Mouse (Mus musculus): Measurements from ENCODE around the gene Snrnp25.

The Snrnp25 gene

DNA sequence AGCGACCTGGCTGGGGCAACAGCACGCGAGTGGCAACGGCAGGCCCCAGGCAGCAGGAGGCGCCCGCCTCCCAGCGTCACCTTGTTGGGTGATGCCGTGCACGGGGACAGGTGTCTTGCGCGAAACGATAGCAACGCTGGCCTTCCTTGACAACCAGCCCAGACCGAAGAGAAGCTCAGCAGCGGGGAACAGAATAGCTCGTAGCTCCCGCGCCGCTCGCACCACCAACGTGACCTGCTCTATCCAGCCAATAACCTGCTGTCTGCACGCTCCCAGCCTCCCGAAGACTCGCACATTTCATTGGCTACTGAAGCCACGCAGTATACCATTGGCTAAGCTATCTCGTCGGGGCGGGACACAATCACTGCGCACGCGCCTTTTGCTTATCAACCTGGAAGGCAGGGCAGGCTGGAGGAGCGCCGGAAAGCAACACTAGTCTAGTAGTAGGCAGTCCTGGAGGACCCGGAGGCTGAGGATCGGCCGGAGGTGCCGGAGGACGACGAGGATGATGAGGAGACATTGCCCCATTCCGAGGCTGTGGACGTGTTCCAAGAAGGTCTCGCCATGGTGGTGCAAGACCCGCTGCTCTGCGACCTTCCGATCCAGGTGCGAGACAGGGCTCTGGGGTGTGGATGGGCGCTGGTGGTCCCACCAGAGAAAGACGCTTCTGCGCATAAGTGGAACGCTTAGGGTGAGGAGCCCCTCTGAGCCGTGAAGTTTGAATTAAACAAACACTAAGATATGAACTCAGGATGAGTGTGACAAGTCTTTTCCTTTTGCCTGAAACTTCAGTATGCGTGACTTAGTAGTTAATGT lies at the start of gene Snrnp25:
TSS of gene Snrnp25 (plus strand) at position 358 of the 816 bp plus-strand sequence.
- DNase-seq (ENCODE audit: low spot score) = peak; percentile 100

DNA sequence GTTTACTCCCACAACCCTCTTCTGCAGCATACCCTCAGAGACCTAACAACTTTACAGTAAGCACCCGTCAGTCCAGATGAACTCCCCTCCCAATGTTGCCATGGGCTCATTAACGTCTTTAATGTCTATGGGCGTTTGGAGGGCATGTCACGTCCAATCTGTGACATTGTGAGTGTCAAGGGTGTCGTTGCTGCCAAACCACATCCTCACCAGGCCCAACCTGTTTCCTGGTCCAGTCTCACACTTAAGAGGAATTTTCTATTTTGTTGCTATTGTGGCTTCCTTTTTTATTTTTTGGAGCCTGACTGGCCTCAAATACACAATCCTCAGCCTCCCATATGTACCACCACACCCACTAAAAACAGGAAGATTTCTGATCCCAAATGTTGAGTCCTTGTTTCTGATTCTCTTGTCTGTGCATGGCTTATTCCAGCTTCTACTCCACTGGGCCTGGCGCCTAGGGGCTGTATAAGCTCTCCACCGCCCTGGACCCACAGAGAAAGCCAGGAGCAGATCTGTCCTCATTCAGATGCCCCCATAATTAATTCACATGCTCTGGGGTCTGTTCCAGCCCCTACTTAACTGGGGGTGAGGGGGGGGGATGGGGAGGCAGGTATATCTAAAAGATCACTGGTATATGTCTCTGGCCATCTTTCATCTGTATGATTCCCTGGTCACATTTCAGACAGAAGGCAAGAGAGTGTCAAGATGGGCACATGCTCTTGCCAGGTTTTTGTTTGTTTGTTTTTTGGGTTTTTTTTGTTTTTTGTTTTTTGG lies 48.2 kb upstream of the Snrnp25 start:
- DNase-seq (ENCODE audit: low spot score) = no peak

DNA sequence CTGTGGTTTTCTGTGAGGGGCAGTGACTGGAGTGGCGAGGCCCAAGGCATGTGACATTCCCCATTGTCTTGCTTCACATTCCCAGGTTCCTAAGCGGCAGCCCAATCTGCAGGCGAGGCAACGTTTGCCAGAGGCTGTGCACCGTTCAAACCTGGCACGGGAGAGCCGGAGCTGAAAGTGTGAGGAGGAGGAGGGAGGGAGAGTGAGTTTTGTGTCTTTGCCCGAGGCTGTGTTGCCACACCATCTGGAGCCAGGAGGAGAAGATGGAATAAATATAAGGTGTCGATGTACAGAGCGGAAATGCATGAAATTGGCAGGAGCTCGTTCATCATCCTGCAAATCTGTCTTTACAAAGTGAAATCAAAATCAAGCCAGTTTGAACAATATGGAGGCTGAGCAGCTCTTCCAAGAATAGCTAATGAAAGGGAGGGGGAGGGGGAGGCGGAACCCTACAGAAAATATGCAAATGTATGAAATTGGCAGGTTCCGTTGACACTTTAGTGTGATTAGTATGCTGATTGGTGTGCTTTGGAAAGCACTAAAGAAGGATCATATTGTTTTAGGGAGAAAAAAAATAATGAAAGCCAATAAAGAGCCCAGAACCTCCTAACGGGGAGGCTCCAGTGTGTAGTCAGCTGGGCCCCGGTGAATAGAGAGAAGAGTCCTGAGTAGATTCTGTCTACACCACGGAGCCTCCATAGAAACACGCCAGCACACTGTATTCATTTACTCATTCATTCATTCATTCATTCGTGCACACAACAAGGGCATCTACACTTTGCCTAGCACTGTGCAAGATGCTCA lies 47.2 kb upstream of the Snrnp25 start:
- no peak for DNase-seq (ENCODE audit: low spot score)

DNA sequence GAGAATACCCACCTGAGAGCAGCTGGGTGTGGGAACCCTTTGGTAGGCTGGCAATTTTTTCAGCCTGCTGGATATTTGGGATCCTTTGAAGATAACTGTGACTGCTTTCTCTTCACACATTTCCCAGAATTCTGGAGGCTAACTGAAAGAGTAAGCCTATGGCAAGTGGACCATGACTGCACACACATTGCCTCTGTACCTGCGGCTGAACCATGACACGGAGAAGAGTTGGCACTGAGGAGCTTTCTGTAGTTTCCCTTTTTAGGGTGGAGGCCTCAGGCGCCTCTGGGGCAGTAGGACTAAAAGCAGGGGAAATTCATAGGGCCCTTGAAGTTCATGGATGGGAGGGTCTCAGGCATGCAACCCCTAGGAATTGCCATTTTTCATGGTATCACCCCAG lies 46.0 kb upstream of the Snrnp25 start:
- DNase-seq (ENCODE audit: low spot score) = no peak

DNA sequence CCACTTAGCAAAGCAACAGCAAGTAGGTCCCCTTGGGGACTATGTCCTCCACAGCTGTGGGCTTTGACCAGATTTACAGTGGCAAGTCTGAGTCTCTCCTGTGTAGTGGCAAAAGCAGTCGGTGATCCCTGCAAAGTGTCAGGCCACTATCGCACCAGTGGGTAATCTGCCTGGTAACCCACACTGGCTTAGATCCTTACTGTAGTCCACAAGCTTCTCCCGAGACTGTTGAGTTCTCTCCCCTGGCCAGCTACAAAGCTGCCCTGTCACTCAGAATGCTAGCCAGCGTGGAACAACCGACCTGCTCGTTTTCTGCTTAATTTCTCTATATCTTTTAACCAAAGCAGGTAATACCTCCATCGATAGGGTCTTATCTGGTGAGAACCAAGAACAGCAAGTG lies 44.9 kb upstream of the Snrnp25 start:
- DNase-seq (ENCODE audit: low spot score) = no peak

DNA sequence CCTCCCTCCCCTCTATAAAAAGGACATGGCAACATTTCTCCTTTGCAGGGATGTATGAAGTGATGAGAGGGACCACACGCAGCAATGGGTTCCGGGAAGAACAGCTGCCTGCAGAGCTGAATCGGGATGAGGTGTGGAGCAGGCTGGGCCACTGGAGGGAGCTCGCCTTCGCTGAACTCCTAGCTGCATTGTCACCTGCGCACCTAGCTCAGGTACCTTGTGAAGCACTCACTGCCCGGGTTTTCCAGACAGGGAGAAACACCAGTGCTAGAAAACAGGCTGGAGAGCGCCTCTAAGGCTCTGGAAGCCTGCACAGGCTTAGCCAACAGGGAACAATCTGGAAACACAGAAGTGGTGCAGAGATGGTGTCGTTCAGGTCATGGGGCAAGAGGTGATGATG lies 43.7 kb upstream of the Snrnp25 start:
- no peak for DNase-seq (ENCODE audit: low spot score)

DNA sequence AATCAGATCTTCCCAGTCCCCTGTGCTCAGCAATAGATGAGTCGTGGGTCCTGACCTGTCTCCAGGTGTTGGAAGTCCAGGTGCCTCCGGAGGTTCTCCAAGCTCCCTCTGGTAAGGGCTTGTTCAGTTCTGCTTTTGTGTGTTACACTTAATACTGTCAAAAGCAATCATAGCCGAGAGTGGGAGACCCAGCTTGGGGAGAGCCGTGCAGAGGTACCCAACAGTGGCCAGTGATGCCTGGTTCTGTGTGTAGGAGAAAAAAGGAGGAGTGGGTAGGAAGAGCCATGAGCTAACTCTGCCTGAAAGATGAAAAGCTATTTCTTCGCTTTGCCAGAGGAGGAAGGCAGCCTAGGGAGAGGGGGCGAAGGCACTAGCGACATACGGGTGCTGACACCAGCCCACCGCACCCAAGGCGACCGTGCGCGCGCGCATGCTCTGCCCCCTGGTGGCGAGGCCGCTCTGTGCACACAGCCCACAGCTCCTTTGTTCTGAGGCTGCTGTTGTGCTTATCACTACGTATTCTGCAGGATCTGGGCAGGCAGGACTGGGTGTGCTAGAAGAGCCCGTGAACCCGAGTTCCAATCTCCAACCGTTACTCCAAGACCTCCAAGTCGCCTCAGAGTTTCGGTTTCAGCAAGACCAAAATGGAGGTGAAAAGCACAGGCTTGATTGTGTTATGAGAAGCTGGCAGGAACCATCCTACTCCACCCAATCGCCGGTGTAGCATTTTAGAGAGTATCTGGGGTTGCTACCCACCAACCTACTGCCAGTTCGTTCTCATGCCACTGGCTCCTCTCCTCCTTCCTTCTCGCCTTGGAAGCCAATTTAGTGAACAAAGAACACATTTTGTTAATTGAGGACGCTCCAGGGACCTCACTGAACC lies 43.1 kb upstream of the Snrnp25 start:
- peak; percentile 85 for DNase-seq (ENCODE audit: low spot score)

DNA sequence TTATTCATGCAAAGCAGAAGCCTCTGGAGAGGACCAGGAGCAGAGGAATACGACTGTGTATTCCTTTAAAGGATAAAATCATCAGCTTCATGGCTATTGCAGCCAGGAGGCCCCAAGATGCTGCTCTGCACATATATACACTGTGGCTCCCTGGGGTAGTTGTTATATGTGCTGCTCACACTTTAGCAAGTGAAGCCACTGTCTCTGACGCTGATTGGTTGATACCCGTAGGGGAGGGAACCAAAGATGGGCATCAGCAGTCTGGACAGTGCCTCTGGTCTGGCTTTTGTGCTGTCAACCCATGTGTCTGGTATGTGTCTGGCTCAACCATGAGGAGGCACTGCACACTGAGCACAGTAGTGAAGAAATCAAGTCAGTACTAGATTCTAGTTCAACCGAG lies 38.5 kb upstream of the Snrnp25 start:
- DNase-seq (ENCODE audit: low spot score) = no peak

DNA sequence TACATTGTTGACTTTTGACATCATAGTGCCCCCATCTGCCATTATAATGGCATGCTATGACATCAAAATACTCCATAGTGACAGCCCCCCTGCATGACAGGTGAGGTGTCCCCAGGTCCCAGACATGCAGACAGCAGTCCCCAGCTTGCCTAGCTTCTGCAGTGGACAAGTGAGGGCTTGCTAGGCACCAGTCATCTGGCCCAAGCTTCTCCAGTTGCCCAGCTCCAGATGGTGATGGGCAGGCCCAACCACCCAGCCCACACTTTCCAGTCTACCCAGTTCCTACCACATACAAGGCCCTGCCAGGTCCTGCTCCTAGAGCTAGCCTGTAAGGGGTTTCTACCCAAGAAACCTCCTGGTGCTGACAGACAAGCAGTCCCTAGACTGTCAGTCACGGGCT lies 26.7 kb upstream of the Snrnp25 start:
- DNase-seq (ENCODE audit: low spot score) = peak; percentile 24

DNA sequence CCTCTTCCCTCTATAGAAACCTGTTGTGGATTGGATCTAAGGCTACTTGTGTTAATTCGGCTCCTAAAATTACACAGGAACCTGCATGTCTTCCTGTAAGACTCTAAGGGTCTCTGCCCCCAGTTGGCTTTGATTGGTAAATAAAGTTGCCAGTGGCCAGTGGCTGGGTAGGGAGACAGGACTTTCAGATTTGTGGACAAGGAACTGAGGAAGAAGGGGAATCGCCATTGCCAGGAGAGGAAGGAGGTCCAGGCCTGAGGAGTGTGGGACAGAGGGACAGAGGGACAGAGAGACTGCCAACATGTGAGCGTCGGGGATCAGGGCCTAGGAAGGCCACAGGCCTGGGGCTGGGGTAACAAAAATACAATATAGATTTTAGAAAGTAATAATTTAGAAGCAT lies 24.0 kb upstream of the Snrnp25 start:
- no peak for DNase-seq (ENCODE audit: low spot score)

DNA sequence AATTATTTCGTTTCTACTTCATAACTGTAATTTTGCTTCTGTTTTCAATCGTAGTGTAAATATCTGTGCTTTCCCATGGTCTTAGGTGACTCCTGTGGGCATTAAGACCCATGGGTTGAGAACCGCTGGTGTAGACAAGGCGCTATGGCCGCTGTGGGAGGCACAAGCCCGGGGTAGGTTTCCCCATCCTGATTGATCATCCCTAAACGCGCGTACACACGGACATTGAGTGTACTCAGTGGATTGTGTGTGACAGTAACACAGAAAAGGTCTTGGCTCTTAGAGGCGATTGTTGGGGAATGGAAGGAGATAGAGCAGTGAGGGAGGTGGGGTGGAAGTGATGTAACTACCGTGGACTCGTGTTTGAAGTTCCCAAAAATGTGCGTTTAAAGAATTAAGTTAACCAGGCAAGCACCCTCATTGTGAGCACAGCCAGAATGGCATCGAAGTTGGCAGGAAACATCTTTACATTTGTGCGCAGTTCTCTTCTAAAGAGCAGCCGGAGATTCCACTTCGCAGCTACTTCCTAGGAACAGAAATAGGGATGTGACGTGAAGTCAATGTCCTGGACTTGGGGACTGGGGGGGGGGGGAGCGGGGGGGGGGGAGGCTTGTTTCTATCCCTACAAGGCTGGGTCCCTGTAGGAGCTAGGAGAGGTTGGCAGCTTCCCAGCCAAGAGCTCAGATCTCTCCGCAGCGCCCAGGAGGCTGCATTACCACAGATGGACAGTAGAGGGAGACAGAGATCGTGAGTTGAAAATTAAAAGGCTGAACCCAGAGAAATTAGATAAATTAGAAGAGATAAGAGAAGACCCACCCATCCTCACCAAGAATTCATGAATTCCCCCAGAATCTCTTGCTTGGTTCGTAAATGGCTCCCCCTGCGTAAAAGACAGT lies 23.0 kb upstream of the Snrnp25 start:
- DNase-seq (ENCODE audit: low spot score) = peak; percentile 90

DNA sequence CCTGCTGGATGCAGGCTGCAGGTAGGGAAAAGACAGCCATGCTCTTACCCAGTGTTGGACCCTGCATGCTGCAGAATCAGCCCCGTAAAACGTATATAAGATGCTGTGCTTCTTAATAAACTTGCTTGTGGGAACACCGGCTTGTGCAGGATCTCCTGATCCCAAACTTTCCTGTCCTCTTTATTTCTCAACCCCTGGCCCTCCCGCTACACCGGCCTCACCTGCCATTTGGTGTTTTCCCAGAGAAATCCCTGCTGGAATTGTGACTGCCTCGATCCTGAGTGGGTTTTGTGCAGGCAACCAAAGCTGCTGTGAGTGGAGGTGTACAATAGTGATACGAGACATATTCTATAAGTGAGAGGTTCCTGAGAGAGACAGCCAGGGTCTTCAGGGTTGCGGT lies 20.7 kb upstream of the Snrnp25 start:
- DNase-seq (ENCODE audit: low spot score) = no peak

DNA sequence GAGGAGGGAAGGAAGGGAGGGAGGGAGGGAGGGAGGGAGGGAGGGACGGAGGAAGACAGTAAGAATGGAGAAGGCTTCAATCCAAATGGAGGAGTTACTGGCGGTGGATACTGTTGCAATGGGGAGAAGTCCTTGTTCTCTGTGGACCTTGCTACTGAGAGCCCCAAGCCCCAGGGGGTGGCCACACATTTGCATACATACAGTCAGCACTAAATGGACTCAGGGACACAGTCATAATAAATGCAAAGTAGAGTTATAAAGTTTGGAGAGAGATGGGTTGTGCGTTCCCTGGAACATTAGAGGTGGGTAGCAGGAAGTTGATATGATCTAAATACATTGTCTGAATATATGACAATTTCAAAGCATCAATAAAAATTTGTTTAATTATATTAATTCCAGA lies 19.2 kb upstream of the Snrnp25 start:
- no peak for DNase-seq (ENCODE audit: low spot score)

DNA sequence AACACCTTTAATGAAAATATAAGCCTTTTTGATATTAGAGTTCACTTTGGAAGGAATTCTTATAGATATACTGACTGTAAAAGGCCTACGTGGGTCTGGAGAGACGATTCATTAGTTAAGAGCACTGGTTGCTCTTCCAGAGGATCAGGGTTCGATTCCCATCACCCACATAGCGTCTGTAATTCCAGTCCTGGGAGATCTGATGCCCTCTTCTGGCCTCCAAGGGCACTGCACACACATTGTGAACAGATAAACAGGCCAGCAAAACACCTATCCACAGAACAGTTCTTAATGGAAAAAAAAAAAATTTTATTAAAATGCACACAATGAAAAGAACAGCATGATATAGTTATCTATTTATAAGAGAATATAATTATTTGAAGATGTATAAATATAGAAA lies 18.0 kb upstream of the Snrnp25 start:
- no peak for DNase-seq (ENCODE audit: low spot score)

DNA sequence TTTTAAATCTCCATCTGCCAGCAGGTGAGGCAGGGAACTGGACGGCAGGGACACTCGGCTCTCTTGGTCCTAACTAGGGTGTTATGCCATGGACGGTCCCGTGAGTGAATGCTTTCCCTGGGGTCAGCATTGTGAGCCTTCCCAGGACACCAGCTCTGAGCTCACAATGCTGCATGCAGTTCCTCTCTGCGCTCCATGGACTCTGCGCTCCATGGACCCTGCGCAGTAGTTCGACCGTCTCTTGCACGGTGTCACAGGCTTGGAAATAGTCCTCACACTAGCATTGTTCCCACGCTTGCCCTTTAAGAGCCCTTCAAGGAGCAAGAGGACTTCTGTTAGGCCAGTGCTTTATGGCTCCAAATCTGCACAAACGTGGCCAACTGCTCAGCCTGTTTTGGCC lies 16.3 kb upstream of the Snrnp25 start:
- no peak for DNase-seq (ENCODE audit: low spot score)

DNA sequence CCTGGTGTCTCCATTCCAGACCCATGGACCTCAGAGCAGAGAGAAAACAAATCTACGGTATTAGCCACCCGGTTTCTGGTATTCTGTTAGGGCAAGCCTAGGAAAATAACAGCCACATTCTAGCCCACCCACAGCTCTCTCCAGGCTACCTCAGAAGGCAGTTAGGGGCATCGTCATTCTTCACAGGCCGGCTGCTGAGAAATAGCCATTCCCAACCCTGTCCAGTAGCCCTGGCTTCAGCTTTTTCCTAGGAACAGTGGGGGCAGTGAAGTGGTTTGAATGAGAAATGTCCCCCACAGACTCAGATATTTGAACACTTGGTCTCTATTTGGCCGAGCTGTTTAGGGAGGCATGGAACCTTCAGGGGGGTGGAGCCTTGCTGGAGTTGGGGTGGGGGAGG lies 15.8 kb upstream of the Snrnp25 start:
- DNase-seq (ENCODE audit: low spot score) = no peak

DNA sequence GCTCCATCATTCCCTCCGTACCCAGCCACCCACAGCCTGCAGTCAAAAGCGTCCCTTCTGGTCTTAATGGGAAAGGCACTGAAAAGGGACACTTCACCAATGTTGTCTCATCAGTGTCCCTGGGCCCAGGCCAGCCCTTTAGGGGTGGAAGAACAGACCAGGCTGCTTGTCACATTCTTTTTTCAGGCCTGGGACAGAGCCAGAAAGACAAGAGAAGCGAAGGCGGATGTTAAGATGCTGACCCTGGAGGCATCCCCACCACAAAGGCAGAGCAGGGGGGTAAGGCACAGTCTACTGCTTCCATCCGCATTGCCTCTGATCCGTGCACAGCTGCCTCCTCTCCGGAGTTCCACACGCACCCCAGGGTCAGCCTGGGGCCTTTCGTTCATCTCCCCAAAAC lies 15.1 kb upstream of the Snrnp25 start:
- no peak for DNase-seq (ENCODE audit: low spot score)

DNA sequence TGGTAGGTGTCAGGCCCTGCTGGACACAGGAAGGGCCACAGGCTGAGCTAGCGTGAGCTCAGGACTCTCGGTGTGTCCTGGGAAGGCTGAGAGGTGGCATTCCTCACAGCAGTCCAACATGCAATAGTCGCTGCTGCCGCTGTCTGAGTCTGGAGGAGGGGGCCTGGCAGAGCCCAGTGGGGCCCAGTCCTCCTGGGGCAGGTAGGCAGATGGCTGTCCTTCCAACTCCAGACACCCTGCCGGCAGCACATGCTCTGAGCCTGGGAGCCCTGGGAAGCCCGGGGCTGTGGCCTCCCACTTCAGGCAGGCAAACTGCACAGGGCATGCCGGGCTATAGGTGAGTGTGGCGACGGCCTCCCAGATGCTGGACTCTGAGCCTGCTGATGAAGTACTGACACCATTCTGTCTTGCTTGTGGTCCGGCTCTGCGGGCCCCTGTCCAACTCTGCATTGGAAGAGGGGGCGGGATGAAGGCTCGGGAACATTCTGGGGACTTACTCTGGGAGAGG lies 14.6 kb upstream of the Snrnp25 start:
- no peak for DNase-seq (ENCODE audit: low spot score)

DNA sequence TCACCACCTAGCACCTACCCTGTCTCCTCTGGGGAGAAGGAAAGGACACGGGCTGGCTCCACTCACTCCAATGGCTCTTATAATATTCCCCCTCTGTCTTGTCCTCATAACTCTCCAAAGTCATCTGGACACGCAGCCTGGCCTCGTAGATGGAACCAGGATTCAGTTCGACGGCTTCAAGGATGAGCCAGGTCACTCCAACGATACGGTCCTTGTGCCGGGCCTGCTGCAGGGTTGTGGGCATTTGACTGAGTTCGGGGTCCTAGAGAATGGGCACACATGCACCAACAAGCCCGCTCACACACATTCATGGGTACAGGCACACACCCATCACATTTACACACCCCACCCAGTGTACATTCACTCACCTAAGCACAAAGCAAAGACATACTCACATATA lies 12.1 kb upstream of the Snrnp25 start:
- DNase-seq (ENCODE audit: low spot score) = no peak

DNA sequence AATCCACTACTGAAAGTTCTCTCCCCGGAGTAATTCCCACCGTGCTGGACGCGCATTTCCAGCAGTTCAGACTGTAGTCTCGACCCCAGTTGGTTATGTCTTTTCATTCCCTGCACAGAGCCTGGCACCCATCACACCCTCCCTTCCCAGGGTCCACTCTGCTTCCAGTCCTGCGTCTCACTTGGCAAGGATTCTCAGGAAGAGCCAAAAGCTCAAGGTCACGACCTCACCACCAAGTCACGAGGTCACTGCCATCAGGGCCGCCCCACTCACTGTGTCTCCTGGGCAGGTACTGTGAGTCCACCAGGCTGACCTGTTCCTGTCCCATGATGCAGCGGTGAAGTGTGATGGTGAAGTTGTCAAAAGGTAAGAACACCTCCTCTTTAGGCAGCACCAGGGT lies 11.1 kb upstream of the Snrnp25 start:
- DNase-seq (ENCODE audit: low spot score) = no peak

Measured in MN1 (cell line).